Mouse (Mus musculus): ENCODE results near the gene Cacnb1.

Gene Cacnb1

GRCm38 (mm10) chr11:97986738-97987465 is 35.9 kb downstream of the Cacnb1 start:
- peak; percentile 30 for DNase-seq (ENCODE audit: low read depth, low spot score)

- DNase-seq (ENCODE audit: low read depth, low spot score) = peak; percentile 54
These were observed 36.8 kb downstream of the Cacnb1 start, which contains the start of gene Plxdc1 for GRCm38 (mm10) chr11:97985727-97986677. Gene Plxdc1, minus strand, starts transcription at chr11:97986444.

DNA sequence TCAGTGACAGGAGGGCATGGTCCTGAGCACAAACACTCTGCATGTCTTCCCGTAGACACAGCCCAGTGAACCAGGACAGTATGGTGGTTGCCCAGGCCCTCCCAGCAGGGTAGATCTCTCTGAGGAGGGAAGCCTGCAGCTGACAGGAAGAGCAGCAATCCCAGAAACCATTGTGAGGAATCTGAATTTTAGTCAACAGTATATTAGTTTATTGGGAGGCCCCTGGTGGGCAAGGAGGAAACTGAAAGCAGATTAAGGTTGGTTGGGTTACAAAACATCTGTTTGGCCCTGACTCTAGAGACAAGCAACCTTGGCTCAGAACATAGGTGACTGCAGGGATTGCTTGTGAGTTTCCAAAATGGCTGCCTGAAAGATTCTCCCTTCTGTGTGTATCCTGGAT is 38.9 kb downstream of the Cacnb1 start:
- peak; percentile 32 for DNase-seq (ENCODE audit: low read depth, low spot score)

DNA sequence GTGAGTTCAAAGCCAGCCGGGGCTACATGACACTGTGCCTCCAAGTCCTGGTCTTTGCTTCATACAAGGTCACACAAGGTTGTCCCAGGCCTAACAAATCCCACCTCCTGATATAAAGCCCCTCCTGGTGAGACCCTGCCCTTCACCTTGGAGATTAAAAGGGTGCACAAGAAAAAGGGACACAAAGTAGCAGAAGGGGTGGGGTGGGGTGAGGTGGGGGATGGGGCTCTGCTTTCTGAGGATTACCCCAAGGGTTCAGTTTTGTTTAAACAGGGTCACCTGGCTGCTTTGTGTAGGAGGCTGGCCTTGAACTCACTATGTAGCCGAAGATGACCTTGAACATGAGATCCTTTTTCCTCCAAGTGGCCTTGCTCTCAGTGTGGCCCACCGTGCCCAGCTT is 39.3 kb downstream of the Cacnb1 start:
- DNase-seq (ENCODE audit: low read depth, low spot score) = peak; percentile 46

DNA sequence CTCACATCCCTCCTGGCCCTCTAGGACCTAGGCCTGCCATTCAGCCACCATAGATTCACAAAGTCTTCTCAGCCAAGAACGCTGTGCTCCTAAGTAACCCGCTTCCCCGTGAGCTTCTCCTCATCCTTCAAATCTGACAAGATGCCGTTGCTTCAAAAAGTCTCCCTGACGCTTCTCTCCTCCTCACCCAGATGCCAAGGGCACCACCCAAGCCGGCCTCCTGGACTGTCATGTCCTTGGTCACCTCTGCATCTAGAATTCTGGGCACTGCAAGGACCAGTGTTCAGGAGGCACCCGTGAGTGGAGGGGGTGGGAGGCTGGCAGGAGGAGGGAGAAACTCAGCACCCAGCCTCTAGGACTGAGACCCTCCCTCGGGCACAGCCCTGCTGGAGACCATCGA is 40.1 kb downstream of the Cacnb1 start:
- no peak for DNase-seq (ENCODE audit: low read depth, low spot score)

- no peak for DNase-seq (ENCODE audit: low read depth, low spot score)
These were observed 42.3 kb downstream of the Cacnb1 start for GRCm38 (mm10) chr11:97980531-97980966.

DNA sequence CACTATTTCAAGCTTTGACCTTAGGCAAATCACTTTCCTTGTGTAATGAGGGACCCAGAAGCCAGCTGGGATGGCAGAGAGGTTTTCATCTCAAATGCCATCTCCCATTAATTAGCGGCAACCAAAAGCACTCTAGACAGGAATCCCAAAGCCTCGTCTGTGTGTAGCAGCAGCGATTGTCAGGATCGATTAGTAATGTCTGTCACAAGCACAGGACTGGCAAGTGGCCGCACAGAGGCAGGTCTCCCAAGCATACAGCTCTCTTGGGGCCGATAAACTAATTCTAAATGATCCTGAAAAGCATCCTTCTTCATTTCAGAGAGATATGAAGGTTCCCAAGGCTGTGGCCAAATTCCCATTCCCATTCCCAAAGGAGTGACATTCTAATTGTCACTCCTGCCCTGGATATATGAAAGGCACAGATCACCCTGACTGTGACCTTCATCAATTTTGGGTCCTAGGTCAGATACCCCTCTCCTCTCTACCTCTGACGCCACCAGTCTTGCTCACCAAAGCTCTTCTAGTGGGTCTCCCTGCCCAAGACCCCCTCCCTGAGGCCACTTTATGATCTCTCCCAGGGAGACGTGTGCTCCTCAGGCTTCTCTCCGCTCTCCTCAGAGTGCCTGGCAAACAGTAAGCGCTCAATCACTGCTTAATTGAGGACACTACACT is 42.9 kb downstream of the Cacnb1 start:
- peak; percentile 78 for DNase-seq (ENCODE audit: low read depth, low spot score)

GRCm38 (mm10) chr11:97978392-97978791 is 44.4 kb downstream of the Cacnb1 start:
- no peak for DNase-seq (ENCODE audit: low read depth, low spot score)

DNA sequence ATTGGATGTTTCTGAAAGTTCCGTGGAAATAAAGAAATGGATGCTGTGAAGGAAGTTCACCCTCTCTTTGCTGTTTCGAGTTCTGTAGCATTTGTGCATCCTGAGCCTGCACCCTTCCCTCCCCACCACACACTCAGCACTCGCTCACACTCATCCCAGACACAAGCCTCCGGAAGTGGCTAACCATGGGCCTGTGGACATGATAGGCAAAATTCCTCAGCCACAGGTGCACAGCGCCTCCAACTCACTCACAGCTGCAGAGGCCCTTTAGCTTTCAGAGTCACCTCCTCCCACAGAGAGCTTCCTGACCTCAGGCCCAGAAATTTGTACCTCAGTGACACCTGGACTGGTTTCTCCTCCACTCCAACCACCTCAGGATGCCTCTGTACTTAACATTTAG is 45.0 kb downstream of the Cacnb1 start:
- DNase-seq (ENCODE audit: low read depth, low spot score) = no peak

DNA sequence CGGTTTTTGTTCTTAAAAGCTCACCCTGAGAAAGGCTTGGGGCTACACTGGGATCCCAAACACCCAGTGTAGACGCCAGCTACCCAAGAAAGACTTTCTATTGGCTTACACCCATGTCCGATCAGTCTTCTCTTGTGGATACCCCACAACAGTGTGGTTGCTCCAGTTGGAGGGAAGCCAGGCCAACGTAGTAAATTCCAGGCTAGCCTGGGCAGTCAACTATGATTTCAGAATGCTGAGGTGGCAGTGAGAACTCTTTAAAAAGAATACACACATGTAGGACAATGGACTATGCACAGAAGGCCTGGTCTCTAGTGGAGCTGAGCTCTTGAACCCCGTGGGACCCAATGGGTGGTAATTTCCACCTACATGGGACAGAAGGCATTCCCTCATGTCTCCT is 48.1 kb downstream of the Cacnb1 start:
- no peak for DNase-seq (ENCODE audit: low read depth, low spot score)

DNA sequence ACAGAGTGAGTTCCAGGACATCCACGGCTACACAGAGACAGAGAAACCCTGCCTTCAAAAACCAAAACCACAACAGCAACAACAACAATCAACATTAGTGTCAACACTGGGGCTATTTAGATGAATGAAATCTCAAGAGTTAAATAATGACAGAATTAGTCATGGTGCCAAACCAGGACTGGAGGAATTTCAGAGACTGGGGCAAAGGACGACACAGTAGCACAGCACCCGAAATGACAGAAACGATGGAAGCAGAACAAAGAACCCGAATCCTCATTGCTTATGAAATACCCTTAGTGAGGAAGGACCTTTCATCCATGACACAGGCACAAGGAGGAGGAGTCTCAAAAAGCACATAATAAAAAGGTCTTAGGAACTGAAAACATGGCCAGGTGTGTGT is 48.7 kb downstream of the Cacnb1 start:
- no peak for DNase-seq (ENCODE audit: low read depth, low spot score)

DNA sequence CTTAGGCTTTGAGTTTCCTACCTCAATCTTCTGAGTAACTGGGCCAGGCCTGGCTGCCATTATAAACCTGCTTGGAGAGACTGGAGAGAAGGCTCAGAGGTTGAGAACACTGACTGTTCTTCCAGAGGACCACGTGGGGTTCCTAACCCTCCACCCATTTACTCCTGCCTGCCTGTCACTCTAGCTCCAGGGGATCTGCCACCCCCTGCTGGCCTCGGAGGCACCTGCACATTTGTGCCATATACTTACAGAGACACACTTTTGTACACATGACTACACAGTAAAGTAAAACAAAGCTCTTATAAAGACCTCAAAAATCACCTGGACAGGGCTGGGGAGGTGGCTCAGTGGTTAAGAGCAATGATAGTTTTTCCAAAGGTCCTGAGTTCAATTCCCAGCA is 50.4 kb downstream of the Cacnb1 start:
- peak; percentile 94 for DNase-seq (ENCODE audit: low read depth, low spot score)

GRCm38 (mm10) chr11:97971232-97971631 is 51.6 kb downstream of the Cacnb1 start:
- DNase-seq (ENCODE audit: low read depth, low spot score) = no peak

DNA sequence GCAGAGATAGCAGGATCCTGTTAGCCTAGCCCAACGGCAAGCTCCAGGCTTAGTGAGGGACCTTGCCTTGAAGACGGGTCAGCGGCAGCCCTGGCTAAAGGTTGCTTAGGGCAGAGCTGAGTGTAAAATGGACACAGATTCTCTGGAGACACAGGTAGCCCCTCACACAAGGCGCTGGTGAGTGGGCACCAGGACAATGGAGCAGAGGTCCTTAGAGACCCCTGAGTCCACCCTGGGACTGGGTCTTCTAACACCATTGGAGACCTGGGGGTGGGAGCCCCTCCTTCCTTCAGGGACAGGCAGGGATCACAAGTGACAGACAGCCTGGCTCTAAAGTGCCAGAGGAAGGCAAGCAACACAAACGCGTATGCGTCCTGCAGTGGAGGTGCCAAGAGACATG is 52.1 kb downstream of the Cacnb1 start:
- DNase-seq (ENCODE audit: low read depth, low spot score) = no peak

DNA sequence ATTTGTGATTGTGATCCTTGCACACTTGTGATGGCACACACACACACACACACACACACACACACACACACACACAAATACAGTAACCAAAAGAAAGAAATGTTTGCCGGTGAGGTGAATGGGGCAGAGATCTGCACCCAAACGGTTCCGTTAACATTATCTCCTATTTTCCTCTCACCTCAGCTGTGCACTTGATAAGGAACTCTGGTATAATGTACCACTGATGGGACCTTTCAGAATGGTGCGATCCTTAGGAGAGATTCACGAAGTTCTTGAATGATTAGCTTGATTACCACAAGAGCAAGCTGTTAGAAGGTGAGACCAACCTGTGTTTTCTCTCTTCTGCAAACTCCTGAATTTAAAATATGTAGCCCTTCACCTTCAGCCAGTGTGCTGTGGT is 54.4 kb downstream of the Cacnb1 start:
- no peak for DNase-seq (ENCODE audit: low read depth, low spot score)

DNA sequence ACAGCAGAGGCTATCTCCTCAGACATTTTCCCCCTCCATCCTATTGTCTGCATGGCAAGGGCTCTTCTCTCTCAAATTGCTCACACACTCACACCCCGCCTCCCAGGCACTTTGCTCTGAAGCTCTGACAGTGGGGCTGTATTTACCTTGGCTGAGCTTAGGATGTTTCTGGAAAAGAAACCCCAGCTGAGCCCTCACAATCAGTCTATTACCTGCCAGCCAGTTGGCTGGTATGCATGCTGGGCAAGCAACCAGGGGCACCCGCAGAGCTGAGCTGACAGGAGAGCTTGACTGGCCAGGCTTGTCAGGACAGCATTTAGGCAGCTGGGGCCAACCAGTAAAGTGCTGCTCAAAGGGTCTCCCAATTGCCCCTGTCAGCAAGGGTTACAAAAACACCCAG is 55.7 kb downstream of the Cacnb1 start:
- DNase-seq (ENCODE audit: low read depth, low spot score) = no peak

- DNase-seq (ENCODE audit: low read depth, low spot score) = no peak
These were observed 61.9 kb downstream of the Cacnb1 start for GRCm38 (mm10) chr11:97960907-97961306.

DNA sequence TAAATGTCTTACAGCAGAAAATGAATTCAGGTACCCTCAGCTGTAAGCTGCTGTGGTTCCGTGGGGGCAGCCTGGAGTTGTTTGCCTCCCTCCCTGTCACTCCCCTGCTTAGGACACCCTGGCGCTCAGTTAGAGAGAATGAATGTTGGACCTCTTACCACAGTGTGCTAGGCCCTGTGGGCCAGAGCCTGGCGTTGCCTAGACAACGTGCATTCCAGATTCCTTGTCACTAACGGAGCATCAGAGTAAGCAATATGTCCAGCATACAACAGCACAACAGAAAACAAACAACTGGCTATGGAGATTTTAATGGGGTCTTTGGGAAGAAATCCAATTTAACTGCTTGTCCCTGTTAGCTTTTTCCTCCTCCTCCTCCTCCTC is 63.5 kb downstream of the Cacnb1 start:
- DNase-seq (ENCODE audit: low read depth, low spot score) = peak; percentile 45

DNA sequence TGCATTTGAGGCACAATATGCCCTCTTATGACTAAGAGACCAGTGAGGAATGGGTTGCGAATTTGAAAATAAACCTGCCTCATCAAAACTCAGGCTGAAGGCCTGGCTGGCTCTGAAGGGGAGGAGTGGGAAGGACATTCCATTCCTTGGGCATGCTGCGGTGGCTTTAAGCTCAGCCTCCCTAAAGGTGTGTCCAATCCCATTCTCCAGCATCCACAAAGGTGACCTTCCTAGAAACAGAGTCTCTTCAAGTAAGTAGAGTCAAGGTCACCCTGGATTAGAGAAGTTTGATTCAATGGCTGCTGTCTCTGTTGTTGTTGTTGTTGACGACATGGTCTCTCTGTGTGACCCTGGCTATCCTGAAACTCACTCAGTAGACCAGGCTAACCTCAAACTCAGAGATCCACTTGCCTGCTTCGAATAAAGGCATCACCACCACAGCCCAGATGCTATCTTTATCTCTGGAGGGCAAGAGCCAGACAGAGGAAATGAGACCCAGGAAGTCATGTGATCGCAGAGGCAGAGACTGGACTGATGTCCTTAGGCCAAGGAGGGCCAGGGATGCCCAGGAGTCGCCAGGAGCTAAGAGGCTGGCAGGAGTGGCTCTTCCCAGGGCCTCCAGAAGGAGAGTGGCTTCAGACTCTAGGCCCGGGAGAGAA is 64.1 kb downstream of the Cacnb1 start:
- DNase-seq (ENCODE audit: low read depth, low spot score) = peak; percentile 81

GRCm38 (mm10) chr11:97956905-97957560 is 65.8 kb downstream of the Cacnb1 start:
- DNase-seq (ENCODE audit: low read depth, low spot score) = no peak

DNA sequence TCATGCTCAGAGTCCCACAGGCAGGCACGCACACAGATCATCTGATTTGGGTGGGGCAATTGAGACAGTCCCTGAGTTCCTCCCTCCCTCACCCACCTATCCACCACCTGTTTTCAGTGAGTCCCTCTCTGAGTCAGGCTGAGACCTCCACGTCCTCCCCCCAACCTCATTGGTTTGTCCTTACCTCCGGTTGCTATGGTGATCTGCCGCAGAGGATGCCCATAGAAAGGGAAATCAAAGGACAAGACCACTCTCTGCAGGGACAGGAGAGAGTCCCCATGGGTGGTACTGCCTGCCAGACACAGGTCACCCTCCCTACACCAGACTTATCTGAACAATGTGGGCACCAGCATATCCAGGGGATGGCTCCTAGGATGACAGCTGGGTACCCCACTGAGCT is 66.9 kb downstream of the Cacnb1 start:
- no peak for DNase-seq (ENCODE audit: low read depth, low spot score)

Data from ZHBTc4 (cell line).